Comparison of ENCODE assay signal across 8 mouse cellular contexts in the genomic region with DNA sequence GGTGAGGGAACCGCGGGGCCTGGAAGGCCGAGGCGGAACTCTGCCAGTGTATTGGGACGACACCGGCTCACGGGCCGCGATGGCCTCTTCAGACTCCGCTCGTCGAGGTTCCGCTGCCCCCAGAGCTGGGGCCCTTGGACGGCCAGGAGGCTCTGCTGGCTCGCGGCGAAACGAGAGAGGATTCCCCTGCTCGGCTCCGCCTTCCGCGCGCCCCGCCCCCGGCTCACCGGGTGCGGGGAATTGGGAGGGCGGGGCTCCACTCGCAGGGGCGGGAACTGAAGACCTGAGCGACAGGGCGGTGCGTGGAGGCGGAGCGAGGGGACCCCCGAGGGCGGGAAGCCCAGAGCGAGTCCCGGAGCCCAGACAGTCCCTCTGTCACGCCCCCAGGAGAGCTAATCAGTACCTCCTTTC. TPM values are rescaled to one million over a fixed set of nuclear protein-coding genes. Genes with fewer than 3 reads are reported as not detected.
DNase-seq lines count a peak whose midpoint lies in the region; ATAC-seq lines count a peak whose summit lies in the region.

A gene (minus strand): TSS at position 154 of the 411 bp plus-strand sequence.

- peak within 1 kb of the TSS; percentile 81 for H3K4me3 ChIP-seq in hindbrain, embryonic 13.5 days

- peak; percentile 89 for DNase-seq in Muller cell, postnatal 12 days (ENCODE audit: inconsistent ontology term)
- DNase-seq in cerebellum, adult 9-11 months: peak; percentile 73
- DNase-seq in frontal cortex, postnatal 10 days (ENCODE audit: low spot score in 2 of 2): peak; percentile 77 to 85
- peak; percentile 65 to 73 for DNase-seq in layer of hippocampus, postnatal 25 days (ENCODE audit: extremely low spot score in 1 of 2, low spot score in 1 of 2)
- DNase-seq in lung, postnatal 14 days: peak; percentile 83
- DNase-seq in retina, postnatal 1 day: peak; percentile 94
- DNase-seq in urinary bladder, adult 2 months (ENCODE audit: low spot score): peak; percentile 74

- peaks cover 18% of the 10 kb centered on the region for H3K27me3 ChIP-seq in hindbrain, embryonic 13.5 days

- peak within 1 kb of the TSS; percentile 90 for H3K9ac ChIP-seq in hindbrain, embryonic 13.5 days

- no peaks in the 10 kb centered on the region for H3K36me3 ChIP-seq in hindbrain, embryonic 13.5 days

- peaks cover 8% of the 10 kb centered on the region; the same call in 1 of the 2 replicates for H3K4me1 ChIP-seq in hindbrain, embryonic 13.5 days (replicated peaks)

- H3K4me2 ChIP-seq in hindbrain, embryonic 13.5 days: peak within 1 kb of the TSS; percentile 80

- peak within 1 kb of the TSS; percentile 88 for H3K27ac ChIP-seq in hindbrain, embryonic 13.5 days

- 1% methylated on average over 38 of the region's 40 CpGs for whole genome bisulfite sequencing in hindbrain, embryonic 13.5 days

- ATAC-seq in hindbrain, embryonic 13.5 days (ENCODE audit: low FRiP score): peak; percentile 92

- no peaks in the 10 kb centered on the region for H3K9me3 ChIP-seq in hindbrain, embryonic 13.5 days

RNA-seq across cellular contexts. Expression of the gene that starts here (rescaled TPM):
- polyA plus RNA-seq in hindbrain, embryonic 13.5 days (2015; fragmentation: Nextera tagmentation; extraction: Ambion mirVana): 22.0 and 24.5 TPM in 2 replicates
- total RNA-seq in layer of hippocampus, postnatal 25 days (2021): 10 to 100 TPM; 42.0 to 45.1 TPM
- 20.7 and 22.7 TPM in 2 replicates for polyA plus RNA-seq in urinary bladder, adult 2 months (2012; rRNA removed)

Comparison
In these comparisons a context has a peak if more than half of its experiments do, and no peak if none do; other contexts are left out.
1. Peak in every context shown above with its lines: DNase-seq, ATAC-seq, H3K4me3 ChIP-seq and H3K27ac ChIP-seq.